Mouse (Mus musculus) liver, postnatal 0 days (tissue): ENCODE measurements at regions not wholly inside any gene's neighbourhood (a gene's known extent, or its start where the extent isn't known, plus 50 kb on each side); places are given as distances from the start of the nearest gene placed in this dataset.

ENCODE experiments used
- ATAC-seq: fragments of 200-750 bp; cut with Nextera tagmentation; 2 replicates; pipeline ENCODE4 v1.8.0; 2017; ENCODE audit warnings: mild to moderate bottlenecking, moderate library complexity
- DNase-seq: peaks from one replicate; pipeline ENCODE4 v3.0.0-alpha.2; 2016
- H3K27ac ChIP-seq: fragments of 300-500 bp; sonication (generic); 2 replicates; pipeline ENCODE4 v1.5.1; 2014; ENCODE audit warnings: antibody characterized with exemption, moderate library complexity, mild to moderate bottlenecking, low read depth
- H3K27me3 ChIP-seq: fragments of 300-500 bp; sonication (generic); 2 replicates; pipeline ENCODE4 v1.6.1; 2014; ENCODE audit warnings: low read length, control low read depth, mixed read lengths; ENCODE audit not compliant: insufficient read depth
- H3K36me3 ChIP-seq: fragments of 300-500 bp; sonication (generic); replicated peaks from 2 replicates; pipeline ENCODE4 v1.6.1; 2014; ENCODE audit warnings: mild to moderate bottlenecking, control low read depth, low read length, moderate library complexity, mixed read lengths; ENCODE audit not compliant: insufficient read depth
- H3K4me1 ChIP-seq: fragments of 300-500 bp; sonication (generic); 2 replicates; pipeline ENCODE4 v1.6.1; 2014; ENCODE audit warnings: antibody characterized with exemption, mild to moderate bottlenecking, control low read depth; ENCODE audit not compliant: insufficient read depth
- H3K4me2 ChIP-seq: fragments of 300-500 bp; sonication (generic); 2 replicates; pipeline ENCODE4 v1.6.1; 2014; ENCODE audit warnings: low read depth, mild to moderate bottlenecking, low read length, moderate library complexity, mixed read lengths
- H3K4me3 ChIP-seq: fragments of 300-500 bp; sonication (generic); 2 replicates; pipeline ENCODE4 v1.5.1; 2014; ENCODE audit warnings: low read depth, low read length
- H3K9ac ChIP-seq: fragments of 300-500 bp; sonication (generic); replicated peaks from 2 replicates; pipeline ENCODE4 v1.6.1; 2014; ENCODE audit warnings: mild to moderate bottlenecking, moderate library complexity
- H3K9me3 ChIP-seq: fragments of 300-500 bp; sonication (generic); 2 replicates; pipeline ENCODE4 v1.6.1; 2016; ENCODE audit warnings: mild to moderate bottlenecking, control low read depth, low read length, mixed read lengths
- CTCF ChIP-seq: sonication (generic); IDR thresholded peaks from 2 replicates; pipeline ENCODE4 v1.5.1; 2016; ENCODE audit warnings: antibody characterized with exemption, low read depth
- EP300 ChIP-seq: IDR thresholded peaks from 2 replicates; pipeline ENCODE4 v1.6.1; 2016; ENCODE audit warnings: antibody characterized with exemption, low read depth, mild to moderate bottlenecking
- WGBS: fragments of 180-500 bp; shearing (Covaris S2); extraction: QIAGEN DNeasy Blood & Tissue Kit; methylation state at CpG from one replicate; pipeline ENCODE4 v1.1.7; 2014; ENCODE audit not compliant: insufficient replicate concordance; 5-methylcytosine and 5-hydroxymethylcytosine counted together

- Histone ChIP-seq H3K27ac (no peak overlapping the region), H3K4me1 (no peaks in the 10 kb centered on the region), H3K36me3 (no peaks in the 10 kb centered on the region), H3K27me3 (no peaks in the 10 kb centered on the region), H3K4me2 (no peak overlapping the region), H3K4me3 (no peak overlapping the region), H3K9me3 (no peaks in the 10 kb centered on the region), H3K9ac (no peak overlapping the region)
- no peak for TF ChIP-seq CTCF
- no peak for TF ChIP-seq EP300
- ATAC-seq (no peak), DNase-seq (no peak)
- 53% methylated on average over 4 of the region's 4 CpGs for WGBS
These were observed 126.7 kb upstream of the Neo1 start for GRCm38 (mm10) chr9:59162954-59163353.

GRCm38 (mm10) chr9:59157663-59158062 lies 121.4 kb upstream of the Neo1 start:
- Histone ChIP-seq H3K27ac (no peak overlapping the region), H3K9me3 (no peaks in the 10 kb centered on the region), H3K4me1 (no peaks in the 10 kb centered on the region), H3K4me3 (no peak overlapping the region), H3K27me3 (no peaks in the 10 kb centered on the region), H3K9ac (no peak overlapping the region), H3K4me2 (no peak overlapping the region), H3K36me3 (no peaks in the 10 kb centered on the region)
- TF ChIP-seq EP300 = no peak
- TF ChIP-seq CTCF = no peak
- ATAC-seq (no peak), DNase-seq (no peak)
- 51% methylated on average over 5 of the region's 5 CpGs for WGBS

GRCm38 (mm10) chr9:59153945-59154344 lies 117.7 kb upstream of the Neo1 start:
- DNase-seq = no peak
- no peak overlapping the region for H3K4me3 ChIP-seq
- H3K9ac ChIP-seq = no peak overlapping the region
- no peaks in the 10 kb centered on the region for H3K36me3 ChIP-seq
- TF ChIP-seq CTCF = no peak
- no peak for TF ChIP-seq EP300
- no peak overlapping the region for H3K4me2 ChIP-seq
- H3K27ac ChIP-seq = no peak overlapping the region
- WGBS = 42% methylated on average over 3 of the region's 3 CpGs
- no peaks in the 10 kb centered on the region for H3K9me3 ChIP-seq
- no peaks in the 10 kb centered on the region for H3K4me1 ChIP-seq
- H3K27me3 ChIP-seq = no peaks in the 10 kb centered on the region
- ATAC-seq = no peak

GRCm38 (mm10) chr9:59153126-59153525 lies 116.9 kb upstream of the Neo1 start:
- DNase-seq = no peak
- no peaks in the 10 kb centered on the region for H3K27me3 ChIP-seq
- no peaks in the 10 kb centered on the region for H3K4me1 ChIP-seq
- no peak overlapping the region for H3K9ac ChIP-seq
- WGBS = 36% methylated on average over 5 of the region's 5 CpGs
- H3K4me3 ChIP-seq = no peak overlapping the region
- ATAC-seq = no peak
- no peak for TF ChIP-seq CTCF
- no peak for TF ChIP-seq EP300
- H3K27ac ChIP-seq = no peak overlapping the region
- no peaks in the 10 kb centered on the region for H3K9me3 ChIP-seq
- no peaks in the 10 kb centered on the region for H3K36me3 ChIP-seq
- no peak overlapping the region for H3K4me2 ChIP-seq

- no peak for TF ChIP-seq EP300
- TF ChIP-seq CTCF = no peak
- no peak overlapping the region for H3K4me2 ChIP-seq
- 62% methylated on average over 3 of the region's 3 CpGs for WGBS
- H3K36me3 ChIP-seq = no peaks in the 10 kb centered on the region
- no peak for DNase-seq
- no peak overlapping the region for H3K27ac ChIP-seq
- no peaks in the 10 kb centered on the region for H3K9me3 ChIP-seq
- H3K4me3 ChIP-seq = no peak overlapping the region
- ATAC-seq = no peak
- H3K9ac ChIP-seq = no peak overlapping the region
- no peaks in the 10 kb centered on the region for H3K27me3 ChIP-seq
- no peaks in the 10 kb centered on the region for H3K4me1 ChIP-seq
These were observed 108.1 kb upstream of the Neo1 start for GRCm38 (mm10) chr9:59144256-59144800.

GRCm38 (mm10) chr9:59143610-59144009 lies 107.4 kb upstream of the Neo1 start:
- DNase-seq = no peak
- no peak overlapping the region for H3K4me2 ChIP-seq
- no peak for ATAC-seq
- no peaks in the 10 kb centered on the region for H3K27me3 ChIP-seq
- H3K4me3 ChIP-seq = no peak overlapping the region
- no peaks in the 10 kb centered on the region for H3K9me3 ChIP-seq
- TF ChIP-seq CTCF (no peak), EP300 (no peak)
- H3K9ac ChIP-seq = no peak overlapping the region
- no peaks in the 10 kb centered on the region for H3K36me3 ChIP-seq
- no peak overlapping the region for H3K27ac ChIP-seq
- H3K4me1 ChIP-seq = no peaks in the 10 kb centered on the region
- WGBS = 75% methylated on average over 4 of the region's 4 CpGs
